Mouse (Mus musculus) heart, embryonic 10.5 days (tissue): ENCODE measurements around the gene Serpina9. TPM values are rescaled to one million over a fixed set of nuclear protein-coding genes. Genes with fewer than 3 reads are reported as not detected.

Experiments used
- DNase-seq: peaks from one replicate; pipeline ENCODE4 v3.0.0-alpha.2; 2017; ENCODE audit warnings: low spot score
- H3K27ac ChIP-seq: fragments of 300-500 bp; sonication (generic); 2 replicates; pipeline ENCODE4 v1.5.1; 2016; ENCODE audit warnings: mild to moderate bottlenecking
- H3K27me3 ChIP-seq: fragments of 300-500 bp; sonication (generic); 2 replicates; pipeline ENCODE4 v1.6.1; 2016; ENCODE audit warnings: mild to moderate bottlenecking; ENCODE audit not compliant: poor library complexity, insufficient read depth, severe bottlenecking
- H3K36me3 ChIP-seq: fragments of 300-500 bp; sonication (generic); 2 replicates; pipeline ENCODE4 v1.6.1; 2016; ENCODE audit warnings: mild to moderate bottlenecking, moderate library complexity
- H3K4me1 ChIP-seq: fragments of 300-500 bp; sonication (generic); 2 replicates; pipeline ENCODE4 v1.6.1; 2016; ENCODE audit warnings: mild to moderate bottlenecking
- H3K4me3 ChIP-seq: fragments of 300-500 bp; sonication (generic); 2 replicates; pipeline ENCODE4 v1.5.1; 2016; ENCODE audit warnings: mild to moderate bottlenecking, moderate library complexity
- H3K9me3 ChIP-seq: fragments of 300-500 bp; sonication (generic); 2 replicates; pipeline ENCODE4 v1.6.1; 2016; ENCODE audit warnings: mild to moderate bottlenecking, moderate library complexity
- WGBS: fragments of 180-500 bp; shearing (Covaris S2); methylation state at CpG from one replicate; pipeline ENCODE4 v1.1.7; 2016; 5-methylcytosine and 5-hydroxymethylcytosine counted together
- polyA plus RNA-seq: library from polyadenylated mRNA; unstranded; fragments of >200 nt; fragmentation: Nextera tagmentation; extraction: Ambion mirVana; gene quantifications from 2 replicates; pipeline ENCODE4 v1.2.1, GENCODE M21; 2016

The Serpina9 gene
- polyA plus RNA-seq, 1 experiment from 2014 or later: 0.18 TPM

- no peaks in the 10 kb centered on the region for H3K36me3 ChIP-seq
- no peaks in the 10 kb centered on the region for H3K4me1 ChIP-seq
- WGBS: 31% methylated on average over 3 of the region's 3 CpGs
- no peak overlapping the region for H3K27ac ChIP-seq
- no peak for DNase-seq
- H3K27me3 ChIP-seq: no peaks in the 10 kb centered on the region
- H3K4me3 ChIP-seq: no peak overlapping the region
- H3K9me3 ChIP-seq: no peaks in the 10 kb centered on the region
Measured at GRCm38 (mm10) chr12:104015280-104015679, 1.7 kb upstream of the Serpina9 start.

GRCm38 (mm10) chr12:104004689-104005088 is 8.9 kb downstream of the Serpina9 start:
- H3K36me3 ChIP-seq: no peaks in the 10 kb centered on the region
- 76% methylated on average over 5 of the region's 5 CpGs for WGBS
- no peak for DNase-seq
- H3K9me3 ChIP-seq: no peaks in the 10 kb centered on the region; the same call in 1 of the 2 replicates
- H3K27ac ChIP-seq: no peak overlapping the region
- no peaks in the 10 kb centered on the region; the same call in 1 of the 2 replicates for H3K27me3 ChIP-seq
- H3K4me3 ChIP-seq: no peak overlapping the region
- H3K4me1 ChIP-seq: no peaks in the 10 kb centered on the region

- Histone ChIP-seq H3K9me3 (no peaks in the 10 kb centered on the region; the same call in 1 of the 2 replicates), H3K27me3 (no peaks in the 10 kb centered on the region; the same call in 1 of the 2 replicates), H3K27ac (no peak overlapping the region), H3K36me3 (no peaks in the 10 kb centered on the region), H3K4me1 (no peaks in the 10 kb centered on the region), H3K4me3 (no peak overlapping the region)
- no peak for DNase-seq
- 49% methylated on average over 4 of the region's 4 CpGs for WGBS
Measured at GRCm38 (mm10) chr12:104003238-104003612, 10.3 kb downstream of the Serpina9 start.

- Histone ChIP-seq H3K36me3 (no peaks in the 10 kb centered on the region), H3K9me3 (no peaks in the 10 kb centered on the region; the same call in 1 of the 2 replicates), H3K27me3 (no peaks in the 10 kb centered on the region), H3K4me1 (no peaks in the 10 kb centered on the region), H3K27ac (no peak overlapping the region), H3K4me3 (no peak overlapping the region)
- DNase-seq: no peak
- 56% methylated on average over 10 of the region's 10 CpGs for WGBS
Measured at GRCm38 (mm10) chr12:104002569-104003237, 10.9 kb downstream of the Serpina9 start.

GRCm38 (mm10) chr12:104000594-104000993 is 13.0 kb downstream of the Serpina9 start:
- peaks cover 10% of the 10 kb centered on the region; the same call in 1 of the 2 replicates for H3K27me3 ChIP-seq
- H3K27ac ChIP-seq: no peak overlapping the region
- H3K4me1 ChIP-seq: no peaks in the 10 kb centered on the region
- H3K36me3 ChIP-seq: no peaks in the 10 kb centered on the region
- WGBS: 86% methylated on average over 3 of the region's 3 CpGs
- H3K9me3 ChIP-seq: no peaks in the 10 kb centered on the region; the same call in 1 of the 2 replicates
- no peak overlapping the region for H3K4me3 ChIP-seq
- DNase-seq: no peak

- Histone ChIP-seq H3K36me3 (no peaks in the 10 kb centered on the region), H3K9me3 (no peaks in the 10 kb centered on the region; the same call in 1 of the 2 replicates), H3K4me1 (no peaks in the 10 kb centered on the region), H3K4me3 (no peak overlapping the region), H3K27me3 (peaks cover 10% of the 10 kb centered on the region; the same call in 1 of the 2 replicates), H3K27ac (no peak overlapping the region)
- no peak for DNase-seq
- 90% methylated on average over 8 of the region's 8 CpGs for WGBS
Measured at GRCm38 (mm10) chr12:103999611-104000010, 13.9 kb downstream of the Serpina9 start.

- no peaks in the 10 kb centered on the region for H3K36me3 ChIP-seq
- no peaks in the 10 kb centered on the region for H3K9me3 ChIP-seq
- H3K4me3 ChIP-seq: no peak overlapping the region
- peaks cover 19% of the 10 kb centered on the region; the same call in 1 of the 2 replicates for H3K27me3 ChIP-seq
- 58% methylated on average over 2 of the region's 2 CpGs for WGBS
- H3K27ac ChIP-seq: no peak overlapping the region
- no peak for DNase-seq
- no peaks in the 10 kb centered on the region for H3K4me1 ChIP-seq
Measured at GRCm38 (mm10) chr12:103996513-103996912, 17.0 kb downstream of the Serpina9 start.

- H3K27me3 ChIP-seq: peaks cover 19% of the 10 kb centered on the region; the same call in 1 of the 2 replicates
Measured at GRCm38 (mm10) chr12:103995292-103996072, 18.1 kb downstream of the Serpina9 start.

GRCm38 (mm10) chr12:103992945-103993344 is 20.6 kb downstream of the Serpina9 start:
- WGBS: 54% methylated on average over 7 of the region's 7 CpGs

More at GRCm38 (mm10) chr12:103995292-103996072, 18.1 kb downstream of the Serpina9 start:
- Histone ChIP-seq H3K27ac (no peak overlapping the region), H3K4me1 (no peaks in the 10 kb centered on the region), H3K4me3 (no peak overlapping the region), H3K9me3 (no peaks in the 10 kb centered on the region), H3K36me3 (no peaks in the 10 kb centered on the region)
- no peak for DNase-seq
- 45% methylated on average over 5 of the region's 5 CpGs for WGBS

GRCm38 (mm10) chr12:103989857-103990256 is 23.7 kb downstream of the Serpina9 start, which contains the start of gene Serpina11:
Gene Serpina11, minus strand, starts transcription at chr12:103989957.
- Histone ChIP-seq H3K36me3 (no peaks in the 10 kb centered on the region), H3K9me3 (no peaks in the 10 kb centered on the region), H3K4me3 (no peak within 1 kb of the TSS), H3K27me3 (peaks cover 17% of the 10 kb centered on the region; the same call in 1 of the 2 replicates), H3K27ac (no peak within 1 kb of the TSS), H3K4me1 (no peaks in the 10 kb centered on the region)
- no peak for DNase-seq
- 83% methylated on average over 6 of the region's 6 CpGs for WGBS

More at GRCm38 (mm10) chr12:103992945-103993344, 20.6 kb downstream of the Serpina9 start:
- Histone ChIP-seq H3K9me3 (no peaks in the 10 kb centered on the region), H3K27ac (no peak overlapping the region), H3K36me3 (no peaks in the 10 kb centered on the region), H3K27me3 (peaks cover 27% of the 10 kb centered on the region; the same call in 1 of the 2 replicates), H3K4me3 (no peak overlapping the region), H3K4me1 (no peaks in the 10 kb centered on the region)
- no peak for DNase-seq

GRCm38 (mm10) chr12:103989514-103989767 is 24.1 kb downstream of the Serpina9 start:
- Histone ChIP-seq H3K27ac (no peak overlapping the region), H3K36me3 (no peaks in the 10 kb centered on the region), H3K27me3 (peaks cover 15% of the 10 kb centered on the region; the same call in 1 of the 2 replicates), H3K4me1 (no peaks in the 10 kb centered on the region), H3K9me3 (no peaks in the 10 kb centered on the region), H3K4me3 (no peak overlapping the region)
- WGBS: 62% methylated on average over 2 of the region's 2 CpGs
- no peak for DNase-seq

GRCm38 (mm10) chr12:103988754-103989513 is 24.6 kb downstream of the Serpina9 start:
- Histone ChIP-seq H3K27ac (no peak overlapping the region), H3K4me1 (no peaks in the 10 kb centered on the region), H3K27me3 (peaks cover 13% of the 10 kb centered on the region; the same call in 1 of the 2 replicates), H3K36me3 (no peaks in the 10 kb centered on the region), H3K4me3 (no peak overlapping the region), H3K9me3 (no peaks in the 10 kb centered on the region)
- 57% methylated on average over 14 of the region's 14 CpGs for WGBS
- DNase-seq: no peak
